Mouse (Mus musculus): Measurements from ENCODE around the gene Cnnm2. TPM values are rescaled to one million over a fixed set of nuclear protein-coding genes. Genes with fewer than 3 reads are reported as not detected.

Gene Cnnm2
- polyA plus RNA-seq, 1 experiment from 2014 or later, result 3.8 TPM

- no peak for TF ChIP-seq CTCF (IDR thresholded peaks at IDR 0.05; ENCODE audit: low read depth)
- Histone ChIP-seq H3K27ac (ENCODE audit: low read depth) (no peak overlapping the region), H3K4me3 (ENCODE audit: low read depth, low read length) (no peak overlapping the region), H3K9ac (0 out of 2 replicates have a peak overlapping the region, but pooled peaks have one; percentile 11), H3K4me1 (ENCODE audit: insufficient read depth) (0 out of 2 replicates have a peak, but pooled peaks cover 4% of the 10 kb centered on the region), H3K4me2 (no peak overlapping the region), H3K9me3 (ENCODE audit: low read depth, low read length) (no peaks in the 10 kb centered on the region), H3K36me3 (ENCODE audit: insufficient read depth) (no peaks in the 10 kb centered on the region), H3K27me3 (ENCODE audit: insufficient read depth, low read length) (no peaks in the 10 kb centered on the region)
- ATAC-seq (ENCODE audit: insufficient read depth) (no peak), DNase-seq (no peak)
- 26% methylated on average over 6 of the region's 6 CpGs for WGBS
Measured at GRCm38 (mm10) chr19:46856232-46856631, 94.8 kb downstream of the Cnnm2 start.

- Histone ChIP-seq H3K36me3 (ENCODE audit: insufficient read depth) (no peaks in the 10 kb centered on the region), H3K4me1 (ENCODE audit: insufficient read depth) (0 out of 2 replicates have a peak, but pooled peaks cover 4% of the 10 kb centered on the region), H3K9me3 (ENCODE audit: low read depth, low read length) (no peaks in the 10 kb centered on the region), H3K27me3 (ENCODE audit: insufficient read depth, low read length) (no peaks in the 10 kb centered on the region), H3K9ac (0 out of 2 replicates have a peak overlapping the region, but pooled peaks have one; percentile 11), H3K4me2 (no peak overlapping the region), H3K27ac (ENCODE audit: low read depth) (no peak overlapping the region), H3K4me3 (ENCODE audit: low read depth, low read length) (no peak overlapping the region)
- 22% methylated on average over 10 of the region's 10 CpGs for WGBS
- ATAC-seq (ENCODE audit: insufficient read depth), result no peak
- peak; percentile 23 for DNase-seq
- no peak for TF ChIP-seq CTCF (IDR thresholded peaks at IDR 0.05; ENCODE audit: low read depth)
Measured at GRCm38 (mm10) chr19:46856780-46857179, 95.4 kb downstream of the Cnnm2 start.

DNA sequence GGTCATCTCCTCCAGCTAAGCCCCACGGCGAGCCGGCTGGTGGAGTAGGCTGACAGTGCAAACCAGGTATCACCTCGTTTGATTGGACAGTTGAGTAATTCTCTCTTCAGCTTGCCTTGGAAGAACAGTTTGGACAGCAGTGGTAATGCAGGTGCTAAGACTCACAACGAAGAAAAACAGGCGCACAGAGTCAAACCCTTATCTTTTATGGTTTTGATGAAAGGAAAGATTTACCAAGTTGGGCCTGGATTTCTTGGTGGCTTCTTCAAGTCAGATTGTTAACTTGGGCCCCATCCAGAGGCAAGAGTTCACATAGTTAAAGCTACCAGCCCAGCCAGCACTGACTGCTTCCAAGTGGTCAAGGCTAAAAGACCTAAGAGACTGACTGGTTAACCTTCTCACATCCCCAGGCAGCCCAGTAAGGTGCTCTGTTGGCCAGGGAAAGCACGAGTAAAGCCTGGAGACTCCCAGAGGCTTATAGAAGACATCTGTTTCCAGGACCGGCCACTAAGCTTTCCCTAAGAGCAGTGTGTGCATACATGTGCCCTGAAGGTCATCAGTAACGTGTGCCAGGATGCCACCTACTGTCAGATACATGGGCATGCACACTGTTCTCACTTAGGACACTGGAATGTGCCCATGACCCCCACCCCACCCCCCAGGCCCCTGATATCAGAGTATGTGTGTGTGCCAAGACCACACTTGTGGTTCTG lies 96.0 kb downstream of the Cnnm2 start:
- no peaks in the 10 kb centered on the region for H3K27me3 ChIP-seq (ENCODE audit: insufficient read depth, low read length)
- WGBS, result 32% methylated on average over 9 of the region's 9 CpGs
- ATAC-seq (ENCODE audit: insufficient read depth) (no peak), DNase-seq (peak; percentile 43)
- no peaks in the 10 kb centered on the region for H3K9me3 ChIP-seq (ENCODE audit: low read depth, low read length)
- no peaks in the 10 kb centered on the region for H3K36me3 ChIP-seq (ENCODE audit: insufficient read depth)
- no peak overlapping the region for H3K4me3 ChIP-seq (ENCODE audit: low read depth, low read length)
- H3K9ac ChIP-seq, result no peak overlapping the region
- no peak overlapping the region for H3K27ac ChIP-seq (ENCODE audit: low read depth)
- 0 out of 2 replicates have a peak, but pooled peaks cover 4% of the 10 kb centered on the region for H3K4me1 ChIP-seq (ENCODE audit: insufficient read depth)
- no peak overlapping the region for H3K4me2 ChIP-seq
- peak; percentile 34 for TF ChIP-seq CTCF (IDR thresholded peaks at IDR 0.05; ENCODE audit: low read depth)

- no peak overlapping the region for H3K4me2 ChIP-seq
- no peak overlapping the region for H3K4me3 ChIP-seq (ENCODE audit: low read depth, low read length)
- H3K27ac ChIP-seq (ENCODE audit: low read depth), result no peak overlapping the region
- H3K9me3 ChIP-seq (ENCODE audit: low read depth, low read length), result no peaks in the 10 kb centered on the region
- DNase-seq (no peak), ATAC-seq (ENCODE audit: insufficient read depth) (no peak)
- no peaks in the 10 kb centered on the region for H3K27me3 ChIP-seq (ENCODE audit: insufficient read depth, low read length)
- TF ChIP-seq CTCF (IDR thresholded peaks at IDR 0.05; ENCODE audit: low read depth), result no peak
- H3K9ac ChIP-seq, result no peak overlapping the region
- H3K36me3 ChIP-seq (ENCODE audit: insufficient read depth), result no peaks in the 10 kb centered on the region
- 77% methylated on average over 7 of the region's 7 CpGs for WGBS
- H3K4me1 ChIP-seq (ENCODE audit: insufficient read depth), result 0 out of 2 replicates have a peak, but pooled peaks cover 4% of the 10 kb centered on the region
Measured at GRCm38 (mm10) chr19:46858200-46858599, 96.8 kb downstream of the Cnnm2 start.

DNA sequence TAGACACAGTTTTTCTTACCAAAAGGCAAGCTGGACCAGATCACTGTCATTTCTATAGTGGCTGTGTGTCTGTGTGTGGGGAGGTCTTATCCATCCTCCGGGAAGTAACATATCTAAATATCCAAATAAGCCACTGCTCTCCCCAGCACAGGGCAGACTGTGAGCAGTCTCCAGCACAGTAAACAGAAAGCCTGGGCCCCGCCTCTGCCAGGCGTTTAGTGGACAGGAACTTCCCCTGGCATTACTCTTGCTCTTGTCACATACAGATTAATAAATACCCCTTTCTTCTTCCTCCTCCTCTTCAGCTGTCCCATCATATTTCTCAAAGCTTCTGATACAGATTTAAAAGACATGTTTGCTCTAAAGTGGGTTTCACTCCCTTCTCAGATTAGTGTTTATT lies 101.2 kb downstream of the Cnnm2 start:
- no peak overlapping the region for H3K27ac ChIP-seq (ENCODE audit: low read depth)
- 11% methylated on average over 3 of the region's 3 CpGs for WGBS
- no peaks in the 10 kb centered on the region for H3K9me3 ChIP-seq (ENCODE audit: low read depth, low read length)
- no peaks in the 10 kb centered on the region for H3K27me3 ChIP-seq (ENCODE audit: insufficient read depth, low read length)
- DNase-seq (peak; percentile 48), ATAC-seq (ENCODE audit: insufficient read depth) (no peak)
- TF ChIP-seq CTCF (IDR thresholded peaks at IDR 0.05; ENCODE audit: low read depth), result no peak
- H3K9ac ChIP-seq, result no peak overlapping the region
- no peaks in the 10 kb centered on the region for H3K36me3 ChIP-seq (ENCODE audit: insufficient read depth)
- H3K4me3 ChIP-seq (ENCODE audit: low read depth, low read length), result no peak overlapping the region
- H3K4me1 ChIP-seq (ENCODE audit: insufficient read depth), result no peaks in the 10 kb centered on the region
- no peak overlapping the region for H3K4me2 ChIP-seq

DNA sequence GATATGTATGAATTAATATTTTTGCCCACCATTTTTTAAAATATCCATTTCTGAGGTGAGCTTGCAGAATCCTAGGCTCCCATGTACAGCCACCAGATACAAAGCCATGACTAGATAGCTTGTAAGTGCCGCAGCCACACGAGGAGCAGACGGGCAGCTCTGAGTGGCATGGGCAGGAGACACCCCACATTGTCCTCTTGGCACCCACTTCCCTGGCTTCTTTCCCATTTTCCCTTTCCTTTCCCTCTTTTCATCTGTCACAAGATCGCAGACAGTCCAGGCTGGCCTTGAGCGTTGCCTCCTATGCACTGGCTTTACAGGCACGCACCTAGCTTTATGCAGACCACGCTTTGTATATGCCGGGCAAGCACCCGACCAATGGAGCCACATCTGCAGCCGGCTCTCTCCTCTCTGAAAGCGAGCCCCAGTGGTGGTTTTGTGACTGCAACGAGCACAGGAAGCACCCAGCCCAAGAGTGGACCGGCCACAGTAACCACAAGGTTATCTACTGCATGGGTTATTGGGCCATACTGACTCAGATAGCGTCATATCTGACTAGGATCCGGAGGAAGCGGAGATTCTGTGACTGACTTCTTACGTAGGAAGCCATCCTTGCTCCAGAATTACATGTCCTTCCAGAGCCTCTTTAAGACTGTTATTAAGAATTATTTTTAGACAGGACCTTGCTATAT lies 102.0 kb downstream of the Cnnm2 start:
- H3K27me3 ChIP-seq (ENCODE audit: insufficient read depth, low read length), result no peaks in the 10 kb centered on the region
- no peaks in the 10 kb centered on the region for H3K4me1 ChIP-seq (ENCODE audit: insufficient read depth)
- no peak for DNase-seq
- no peaks in the 10 kb centered on the region for H3K36me3 ChIP-seq (ENCODE audit: insufficient read depth)
- no peak overlapping the region for H3K4me2 ChIP-seq
- no peak overlapping the region for H3K9ac ChIP-seq
- H3K27ac ChIP-seq (ENCODE audit: low read depth), result no peak overlapping the region
- ATAC-seq (ENCODE audit: insufficient read depth), result no peak
- no peaks in the 10 kb centered on the region for H3K9me3 ChIP-seq (ENCODE audit: low read depth, low read length)
- 67% methylated on average over 17 of the region's 17 CpGs for WGBS
- no peak overlapping the region for H3K4me3 ChIP-seq (ENCODE audit: low read depth, low read length)
- no peak for TF ChIP-seq CTCF (IDR thresholded peaks at IDR 0.05; ENCODE audit: low read depth)

- Histone ChIP-seq H3K36me3 (ENCODE audit: insufficient read depth) (no peaks in the 10 kb centered on the region), H3K4me1 (ENCODE audit: insufficient read depth) (no peaks in the 10 kb centered on the region), H3K4me3 (ENCODE audit: low read depth, low read length) (no peak overlapping the region), H3K9me3 (ENCODE audit: low read depth, low read length) (no peaks in the 10 kb centered on the region), H3K9ac (no peak overlapping the region), H3K27ac (ENCODE audit: low read depth) (no peak overlapping the region), H3K4me2 (no peak overlapping the region), H3K27me3 (ENCODE audit: insufficient read depth, low read length) (no peaks in the 10 kb centered on the region)
- TF ChIP-seq CTCF (IDR thresholded peaks at IDR 0.05; ENCODE audit: low read depth), result no peak
- 34% methylated on average over 6 of the region's 6 CpGs for WGBS
- DNase-seq (peak; percentile 14), ATAC-seq (ENCODE audit: insufficient read depth) (no peak)
Measured at GRCm38 (mm10) chr19:46864079-46864478, 102.7 kb downstream of the Cnnm2 start.
